Mouse (Mus musculus) v-Abl transformed pro-B cells (cell line): ENCODE data around the gene Efhc1.

Source experiments
- in situ Hi-C, 2 experiments: fragments of 400-800 bp; cut with MboI; formaldehyde crosslinking; loops; one replicate each; pipeline ENCODE4 v1.15.1; 2025; ENCODE audit not compliant: unreplicated experiment in 2 of 2

Efhc1 gene

DNA sequence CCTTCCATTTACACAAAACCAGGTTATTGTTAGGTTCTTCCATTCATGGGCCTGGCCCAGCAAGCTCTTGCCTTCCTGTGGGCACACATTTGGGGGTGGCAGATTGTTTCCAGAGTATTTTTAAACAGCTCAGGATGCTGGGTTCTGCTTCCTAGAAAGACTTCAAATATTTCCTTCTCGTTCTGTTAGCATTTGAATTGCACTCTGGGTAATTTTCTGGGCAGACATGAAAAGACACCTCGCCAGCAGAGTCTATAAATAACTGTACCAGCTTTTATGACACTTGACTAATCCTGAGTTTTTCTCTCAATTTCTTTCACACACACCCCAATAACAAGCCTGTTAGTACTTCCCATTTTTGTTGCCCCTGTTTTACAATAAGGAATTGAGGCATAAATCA is 10.1 kb upstream of the Efhc1 start:
- in situ Hi-C loops, result loop anchor here (25.0 kb wide), 3 partner anchors 321 to 1346 kb away; partner anchors contain the start of gene Khdc1b (in 1 of the 2)

- in situ Hi-C loops, result loop anchor here (25.0 kb wide), 3 partner anchors 320 to 1345 kb away; partner anchors contain the start of gene Khdc1b (in 1 of the 2)
Observed at GRCm38 (mm10) chr1:20941857-20942256, 9.6 kb upstream of the Efhc1 start.

DNA sequence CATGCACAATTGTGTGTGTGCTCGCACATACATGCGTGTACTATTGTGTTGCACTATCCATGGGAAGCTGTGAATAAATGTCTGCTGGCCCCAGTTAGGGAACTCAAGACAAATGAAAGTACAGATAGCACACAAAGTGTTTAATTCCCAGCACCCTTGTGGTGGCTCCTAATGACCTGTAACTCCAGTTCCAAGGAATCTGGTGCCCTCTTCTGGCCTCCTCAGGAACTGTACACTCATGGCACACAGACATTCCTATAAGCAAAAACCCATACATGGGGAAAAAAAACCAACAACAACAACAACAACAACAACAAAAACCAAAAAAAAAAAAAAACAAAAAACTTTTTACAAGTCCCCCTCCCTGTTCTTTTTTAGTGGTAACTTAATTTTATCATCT is 8.4 kb upstream of the Efhc1 start:
- in situ Hi-C loops, result loop anchor here (25.0 kb wide), 3 partner anchors 319 to 1344 kb away; partner anchors contain the start of gene Khdc1b (in 1 of the 2)

DNA sequence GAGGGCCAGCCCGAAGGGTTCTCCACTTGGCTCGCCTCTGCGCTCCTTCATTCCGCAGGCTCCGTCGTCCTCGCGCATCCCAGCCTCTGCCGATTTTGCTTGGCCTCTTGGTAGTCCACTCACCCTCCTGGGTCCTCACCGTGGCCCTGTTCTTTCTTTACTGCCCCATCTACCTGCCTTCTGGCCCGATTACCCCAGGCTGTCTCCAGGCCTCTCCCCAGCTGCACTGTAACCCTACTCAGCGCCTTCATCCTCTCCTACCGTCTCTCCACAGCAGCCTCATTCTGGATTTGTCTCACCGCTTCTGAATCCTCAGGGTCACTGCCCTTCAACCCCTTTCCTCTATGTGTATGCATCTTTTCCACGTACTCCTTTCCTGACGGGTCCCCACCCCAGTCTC is 373 bp downstream of the Efhc1 start:
- in situ Hi-C loops, result no loop called here

GRCm38 (mm10) chr1:20954876-20955275 is 3.5 kb downstream of the Efhc1 start:
- in situ Hi-C loops, result no loop called here

DNA sequence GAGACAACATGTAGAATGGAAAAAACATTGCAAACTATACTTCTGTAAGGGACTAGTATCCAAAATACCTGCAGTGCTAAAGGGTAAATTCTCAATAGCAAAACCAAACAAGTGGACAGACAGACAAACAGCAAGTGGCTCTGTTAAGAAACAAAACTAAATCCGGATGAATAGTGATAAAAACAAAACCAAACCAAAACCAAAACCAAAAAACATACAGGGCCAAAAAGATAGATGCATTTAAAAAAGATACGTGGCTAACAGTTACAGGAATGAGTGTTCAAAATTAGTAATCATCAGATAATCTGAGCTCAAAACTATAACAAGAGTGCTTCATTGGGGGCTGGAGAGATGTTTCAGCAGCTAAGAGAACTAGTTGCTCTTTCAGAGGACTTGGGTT is 18.2 kb downstream of the Efhc1 start:
- in situ Hi-C loops, result no loop called here

DNA sequence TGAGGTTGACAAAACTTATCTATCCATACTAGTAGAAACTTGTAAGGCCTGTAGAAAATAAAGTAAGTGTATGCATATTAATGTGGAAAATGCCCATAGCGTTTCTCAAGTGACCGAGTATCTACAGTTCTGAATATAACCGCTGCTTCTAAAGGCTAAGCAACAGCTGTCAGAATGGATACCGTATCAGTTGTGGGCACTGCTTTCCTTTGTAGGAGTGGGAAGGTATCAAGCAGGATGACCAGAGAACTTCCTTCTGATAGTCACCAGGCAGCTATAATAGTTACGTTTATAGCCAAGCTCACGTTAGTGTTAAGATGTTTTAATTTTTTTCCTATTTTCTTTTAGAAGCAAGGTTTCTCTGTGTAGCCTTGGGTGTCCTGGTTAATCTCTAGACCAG is 22.0 kb downstream of the Efhc1 start:
- in situ Hi-C loops, result no loop called here

DNA sequence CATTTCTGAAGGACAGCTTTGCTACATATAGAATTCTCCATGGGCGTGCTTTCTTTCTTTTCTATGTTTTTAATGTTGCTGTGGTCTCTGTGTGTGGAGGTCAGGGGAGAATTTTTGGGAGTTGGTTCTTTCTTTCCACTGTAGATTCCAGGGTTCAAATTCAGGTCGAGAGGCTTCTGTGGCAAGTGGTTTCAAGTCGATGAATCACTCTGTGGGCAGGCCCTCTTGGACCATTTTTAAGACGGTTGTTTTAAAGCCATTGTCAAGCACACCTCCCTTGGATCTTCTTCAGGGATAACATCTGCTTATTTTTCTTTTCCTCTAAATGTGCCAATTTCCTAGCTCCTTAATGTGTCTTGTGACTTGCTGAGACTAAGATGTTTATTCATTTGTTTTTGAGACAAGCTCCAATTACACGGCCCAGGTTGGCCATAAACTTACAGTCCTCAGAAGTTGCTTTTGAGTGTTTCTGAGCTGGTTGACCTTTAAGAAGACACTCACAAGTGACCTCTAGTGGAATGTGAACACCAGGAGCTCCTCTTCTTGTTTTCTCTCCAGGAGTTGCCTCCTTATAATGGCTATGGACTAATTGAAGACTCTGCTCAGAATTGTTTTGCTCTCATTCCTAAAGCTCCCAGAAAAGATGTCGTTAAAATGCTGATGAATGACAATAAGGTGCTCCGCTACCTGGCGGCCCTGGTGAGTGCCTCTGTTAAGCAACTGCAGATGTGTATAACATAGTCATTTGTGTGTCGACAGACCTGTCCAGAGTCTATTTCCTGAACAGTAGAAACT is 23.1 kb downstream of the Efhc1 start:
- in situ Hi-C loops, result no loop called here

DNA sequence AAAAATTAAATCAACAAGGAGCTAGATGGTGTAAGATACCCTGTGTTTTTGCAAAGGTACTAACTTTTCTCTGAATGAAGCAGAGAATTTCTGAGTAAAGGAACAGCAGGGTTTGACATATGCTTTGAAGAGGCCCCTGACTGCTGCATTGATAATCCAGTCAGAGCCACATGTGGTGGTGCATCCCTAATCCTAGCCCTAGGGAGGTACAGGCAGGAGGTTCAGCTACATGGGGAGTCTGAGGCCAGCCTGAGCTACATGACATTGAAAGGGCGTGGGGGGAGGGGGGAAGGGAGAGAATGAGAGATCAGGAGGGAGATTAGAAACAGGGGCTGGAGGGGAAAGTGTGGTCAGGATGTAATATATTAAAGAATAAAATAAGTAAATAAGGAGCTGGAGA is 29.1 kb downstream of the Efhc1 start:
- in situ Hi-C loops, result no loop called here

GRCm38 (mm10) chr1:20981764-20982163 is 30.3 kb downstream of the Efhc1 start:
- in situ Hi-C loops, result no loop called here

- in situ Hi-C loops, result no loop called here
Observed at GRCm38 (mm10) chr1:20984103-20984502, 32.7 kb downstream of the Efhc1 start.

- in situ Hi-C loops, result no loop called here
Observed at GRCm38 (mm10) chr1:20984582-20984981, 33.2 kb downstream of the Efhc1 start.

DNA sequence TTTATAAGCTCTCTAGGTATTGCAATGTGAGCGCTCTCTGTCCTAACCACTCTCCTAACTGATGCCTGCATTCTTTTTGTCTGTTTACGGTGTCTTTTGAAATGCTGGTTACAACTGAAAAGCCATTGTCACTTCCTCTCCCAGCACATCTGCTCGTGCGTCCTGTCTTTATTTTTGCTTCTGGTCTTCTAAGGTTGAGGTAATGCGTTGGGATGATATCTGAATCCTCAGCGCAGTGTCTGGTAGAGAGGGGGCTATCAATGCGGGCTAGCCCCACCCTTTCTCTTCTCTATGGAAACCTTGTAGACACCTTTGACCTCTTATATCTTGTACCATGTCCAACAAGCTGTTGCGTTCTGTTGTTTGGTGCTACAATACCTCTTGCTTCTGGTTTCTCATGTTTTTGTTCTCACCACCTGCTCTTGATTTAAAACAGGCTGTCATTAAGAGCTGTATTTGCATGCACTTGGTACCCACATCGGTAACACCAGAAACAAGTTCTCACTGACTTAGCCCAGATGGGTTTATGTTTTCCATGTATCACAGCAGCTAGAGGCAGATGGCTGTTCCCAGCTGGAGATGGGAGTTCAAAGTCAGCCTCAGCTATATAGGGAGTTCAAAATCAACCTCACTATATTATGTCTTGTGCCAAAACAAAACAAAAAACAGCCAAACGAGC is 35.1 kb downstream of the Efhc1 start:
- in situ Hi-C loops, result no loop called here

- in situ Hi-C loops, result no loop called here
Observed at GRCm38 (mm10) chr1:20989461-20990083, 38.1 kb downstream of the Efhc1 start.

DNA sequence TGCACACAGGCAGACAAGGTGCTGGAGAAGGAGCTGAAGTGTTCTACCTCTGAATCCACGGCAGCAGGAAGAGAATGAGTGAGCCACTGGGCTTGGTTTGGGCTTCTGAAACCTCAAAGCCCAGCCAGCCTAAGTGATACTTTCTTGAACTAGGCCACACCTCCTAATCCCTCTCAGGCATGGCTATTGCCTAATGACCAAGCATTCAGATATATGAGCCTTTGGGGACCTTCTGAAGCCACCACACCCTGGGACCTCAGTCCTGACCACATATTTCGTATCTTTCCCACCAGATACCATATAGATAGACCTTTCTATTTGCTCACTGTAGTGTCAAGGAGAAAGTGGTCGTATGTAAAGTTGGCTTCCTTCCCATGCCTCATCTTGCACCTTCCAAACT is 42.3 kb downstream of the Efhc1 start:
- in situ Hi-C loops, result no loop called here

DNA sequence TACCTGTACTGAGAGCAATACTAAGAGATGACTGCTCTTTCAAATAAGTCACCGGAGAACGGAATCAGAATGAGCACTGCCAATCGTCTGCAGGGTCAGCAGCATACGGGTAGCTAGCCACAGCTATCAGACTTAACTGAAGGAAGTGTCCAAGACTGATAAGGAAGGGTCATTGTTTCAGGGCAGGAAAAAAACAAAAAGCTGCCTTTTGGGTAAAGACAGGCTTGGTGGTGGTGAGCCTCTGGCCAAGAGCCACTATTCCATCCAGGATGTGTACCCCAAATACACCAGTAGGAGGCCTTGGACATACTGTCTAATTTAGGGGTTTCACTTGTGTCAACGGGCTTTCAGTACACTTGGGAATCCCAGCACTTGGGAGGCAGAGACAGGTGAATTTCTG is 42.9 kb downstream of the Efhc1 start:
- in situ Hi-C loops, result no loop called here

DNA sequence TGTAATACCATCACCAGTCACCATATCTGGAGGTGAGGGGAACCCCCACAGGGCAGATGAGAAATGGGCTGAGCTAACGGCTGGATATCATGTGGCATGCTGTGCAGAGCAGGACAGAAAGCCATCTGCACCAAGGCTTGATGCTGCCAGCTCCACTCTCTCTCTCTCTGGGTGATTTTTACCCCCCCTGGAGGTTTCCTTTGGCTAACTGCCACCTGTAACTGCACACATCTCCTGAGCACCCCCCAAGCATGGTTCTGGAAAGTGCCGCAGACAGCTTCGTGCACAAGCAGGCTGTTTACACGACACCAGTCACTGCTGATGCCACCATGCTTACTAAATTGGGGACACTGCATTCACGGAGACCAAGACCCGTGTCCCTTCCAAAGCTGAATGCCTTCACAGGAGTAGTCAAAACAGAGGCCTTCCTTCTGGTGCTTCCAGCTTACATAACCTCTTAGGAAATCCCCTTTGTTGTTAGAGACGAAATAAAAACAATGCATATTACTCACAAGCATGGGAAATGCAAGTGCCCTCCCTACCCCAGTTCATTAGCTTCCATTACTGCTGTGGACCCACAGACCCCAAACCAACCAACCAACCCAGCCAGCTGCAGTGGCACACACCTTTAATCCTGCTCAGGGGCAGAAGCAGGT is 44.0 kb downstream of the Efhc1 start:
- in situ Hi-C loops, result no loop called here

GRCm38 (mm10) chr1:20996603-20997327 is 45.3 kb downstream of the Efhc1 start:
- in situ Hi-C loops, result no loop called here

DNA sequence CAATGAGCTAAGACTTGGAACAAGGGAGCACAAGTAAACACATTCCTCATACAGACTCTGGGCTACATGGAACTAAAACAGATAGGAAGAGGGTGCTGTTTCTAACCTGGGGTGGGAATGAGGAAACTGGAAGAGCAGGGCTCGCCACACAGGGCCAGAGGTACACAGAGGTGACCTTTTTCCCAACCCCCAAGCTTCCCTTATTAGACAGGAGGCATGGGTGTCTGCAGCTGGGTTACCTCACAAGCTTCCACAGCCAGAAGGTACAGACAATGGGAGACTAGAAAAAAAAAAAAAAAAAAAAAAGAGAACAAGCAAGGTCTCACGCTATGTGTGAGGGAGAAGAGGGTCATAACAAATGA is 45.9 kb downstream of the Efhc1 start:
- in situ Hi-C loops, result no loop called here

GRCm38 (mm10) chr1:20997881-20998389 is 46.5 kb downstream of the Efhc1 start:
- in situ Hi-C loops, result no loop called here
